Mouse (Mus musculus): ENCODE data around the gene Bola1. TPM values are rescaled to one million over a fixed set of nuclear protein-coding genes. Genes with fewer than 3 reads are reported as not detected.
A peak's percentile ranks its signal among the peaks of the same experiment; 100 is the strongest.

Bola1 gene
- total and polyA plus RNA-seq, 3 experiments = 22.6 to 36.0 (median 28.7) TPM

DNA sequence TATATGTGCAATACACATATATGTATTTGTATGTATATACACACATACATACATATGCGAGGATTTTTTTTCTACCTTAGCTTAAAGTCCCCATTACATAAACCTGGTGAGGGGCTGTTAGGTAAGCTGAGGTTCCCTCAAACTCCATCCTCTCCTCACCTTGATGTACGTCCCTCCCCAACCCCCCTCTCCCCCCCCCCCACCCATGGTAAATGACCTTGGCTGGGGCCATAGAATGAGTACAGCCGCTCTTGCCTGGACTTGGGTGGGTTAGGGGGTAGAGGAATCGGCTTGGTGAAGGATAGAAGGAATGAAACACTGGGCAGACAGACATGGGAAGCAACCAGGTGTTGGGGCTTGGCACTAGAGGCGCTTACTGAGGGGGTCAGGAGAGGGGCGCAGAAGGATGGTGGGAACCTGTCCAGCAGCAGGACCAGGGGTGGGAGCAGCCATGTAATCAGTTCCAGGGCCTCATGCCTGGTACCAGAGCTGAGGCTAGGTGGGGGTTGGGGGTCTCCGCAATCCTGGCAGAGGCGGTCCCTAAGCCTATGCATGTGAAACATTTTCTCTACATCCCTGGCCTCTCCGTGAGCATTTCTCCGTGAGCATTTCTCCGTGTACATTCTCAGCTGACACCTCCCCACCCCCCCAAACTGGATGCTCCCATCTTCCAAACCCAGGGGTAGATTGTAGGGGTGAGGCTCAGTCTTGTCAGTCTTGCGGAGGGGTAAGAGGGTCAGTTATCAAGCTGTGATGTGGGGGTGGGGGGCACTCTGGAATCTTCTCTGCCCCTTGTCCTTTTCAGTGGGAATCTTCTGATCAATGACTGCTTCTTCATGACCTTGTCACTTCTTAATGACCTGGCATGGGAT, 37.8 kb downstream of the Bola1 start:
- Histone ChIP-seq H3K4me3 (peak overlapping the region; percentile 12; the same call in 1 of the 2 replicates), H3K9ac (ENCODE audit: low read depth, low read length) (no peak overlapping the region)
- WGBS = 44% methylated on average over 12 of the region's 12 CpGs

DNA sequence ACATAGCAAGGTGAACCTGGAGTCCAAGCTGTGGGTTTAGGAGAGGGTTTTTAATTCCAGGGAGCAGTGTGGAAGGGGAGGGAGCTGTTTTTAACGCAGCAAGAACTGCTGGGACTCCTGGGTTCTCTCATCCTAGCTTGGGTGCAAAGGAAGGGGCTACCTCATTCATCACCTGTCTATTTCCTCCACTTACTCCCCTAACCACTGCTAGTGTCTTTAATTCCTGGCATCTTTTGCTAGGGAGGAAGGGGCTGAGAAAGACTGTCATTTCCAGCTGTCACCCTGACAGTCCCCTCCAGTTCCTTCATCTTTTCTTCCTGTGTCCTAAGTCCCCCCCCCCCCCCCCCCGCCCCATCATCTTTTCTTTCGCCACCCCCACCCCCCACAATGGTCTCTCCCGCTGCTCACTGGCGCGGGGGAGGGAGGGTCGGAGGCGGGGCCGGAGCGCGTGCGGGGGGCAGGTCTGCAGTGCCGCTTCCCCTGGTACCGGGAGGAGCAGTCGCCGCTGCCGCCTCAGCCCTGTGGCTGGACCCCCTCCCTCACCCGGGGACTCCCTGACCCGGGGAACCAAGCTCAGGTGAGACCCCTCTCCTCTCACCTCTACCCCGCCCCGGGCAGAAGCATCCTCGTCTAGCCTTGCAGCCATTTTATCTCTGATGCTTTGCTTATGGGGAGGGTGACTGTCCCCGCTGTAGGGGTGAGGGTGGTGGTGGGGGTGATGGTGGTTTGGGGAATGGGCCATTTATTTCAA, 38.6 kb downstream of the Bola1 start, which contains the start of gene Sv2a:
Sv2a (plus strand) TSS at position 425 of the 751 bp plus-strand sequence.
- 2% methylated on average over 12 of the region's 23 CpGs for WGBS
- intact Hi-C loops (cut with DNase I) = no loop called here
- Histone ChIP-seq H3K4me3 (peak within 1 kb of the TSS; percentile 40), H3K27me3 (ENCODE audit: control insufficient read depth, insufficient read depth, low read length) (no peaks in the 10 kb centered on the region), H3K27ac (no peak within 1 kb of the TSS; the same call in 1 of the 2 replicates), H3K4me1 (ENCODE audit: control insufficient read depth, insufficient read depth, low read length) (peaks cover 2% of the 10 kb centered on the region), H3K79me2 (replicated peaks; ENCODE audit: control insufficient read depth, insufficient read depth, low read length) (no peaks in the 10 kb centered on the region), H3K9ac (ENCODE audit: low read depth, low read length) (peak within 1 kb of the TSS; percentile 46), H3K36me3 (ENCODE audit: control insufficient read depth, insufficient read depth, low read length) (peaks cover 3% of the 10 kb centered on the region; the same call in 1 of the 2 replicates)
- TF ChIP-seq POLR2A (IDR thresholded peaks at IDR 0.05; ENCODE audit: insufficient read depth, low read depth, low read length) (no peak), EP300 (IDR thresholded peaks at IDR 0.05; ENCODE audit: insufficient read depth, low read depth, low read length) (no peak), CTCF (IDR thresholded peaks at IDR 0.05) (no peak)
- DNase-seq = peak; percentile 50 to 53

More for the DNA sequence above, 37.8 kb downstream of the Bola1 start:
- H3K4me1 ChIP-seq (ENCODE audit: control insufficient read depth, insufficient read depth, low read length) = peaks cover 2% of the 10 kb centered on the region
- no peaks in the 10 kb centered on the region for H3K79me2 ChIP-seq (replicated peaks; ENCODE audit: control insufficient read depth, insufficient read depth, low read length)
- H3K36me3 ChIP-seq (ENCODE audit: control insufficient read depth, insufficient read depth, low read length) = no peaks in the 10 kb centered on the region
- DNase-seq = no peak
- intact Hi-C loops (cut with DNase I) = no loop called here
- TF ChIP-seq CTCF (IDR thresholded peaks at IDR 0.05) = no peak
- TF ChIP-seq POLR2A (IDR thresholded peaks at IDR 0.05; ENCODE audit: insufficient read depth, low read depth, low read length) = no peak
- TF ChIP-seq EP300 (IDR thresholded peaks at IDR 0.05; ENCODE audit: insufficient read depth, low read depth, low read length) = no peak
- no peaks in the 10 kb centered on the region for H3K27me3 ChIP-seq (ENCODE audit: control insufficient read depth, insufficient read depth, low read length)
- peak overlapping the region; percentile 51 for H3K27ac ChIP-seq

DNA sequence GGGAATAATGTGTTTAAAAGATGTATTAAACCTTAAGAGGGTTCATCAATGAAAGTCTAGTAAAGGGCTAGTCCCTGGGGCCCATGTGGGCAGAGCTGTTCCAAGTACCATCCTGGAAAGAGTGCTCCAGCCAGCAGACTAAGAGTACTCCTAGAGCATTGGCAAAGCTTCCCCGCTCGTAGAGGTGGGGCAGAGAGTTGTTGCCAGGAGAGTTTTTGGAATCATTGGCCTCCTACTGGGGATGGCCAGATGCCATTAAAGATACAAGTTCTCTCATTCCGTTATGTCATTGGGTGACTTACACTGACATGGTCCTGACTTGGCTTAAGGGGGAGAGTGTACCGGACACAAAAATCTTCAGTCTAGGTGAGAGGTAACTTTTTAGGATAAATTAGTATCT, 40.0 kb downstream of the Bola1 start:
- no peak for TF ChIP-seq POLR2A (IDR thresholded peaks at IDR 0.05; ENCODE audit: insufficient read depth, low read depth, low read length)
- 0 out of 2 replicates have a peak, but pooled peaks have one; percentile 24 for TF ChIP-seq EP300 (IDR thresholded peaks at IDR 0.05; ENCODE audit: insufficient read depth, low read depth, low read length)
- peak; percentile 13; the same call in 1 of the 2 replicates for TF ChIP-seq CTCF (IDR thresholded peaks at IDR 0.05)
- peak in 1 of 2 experiments; percentile 68 for DNase-seq
- no peaks in the 10 kb centered on the region for H3K79me2 ChIP-seq (replicated peaks; ENCODE audit: control insufficient read depth, insufficient read depth, low read length)
- peaks cover 8% of the 10 kb centered on the region for H3K36me3 ChIP-seq (ENCODE audit: control insufficient read depth, insufficient read depth, low read length)
- 29% methylated on average over 4 of the region's 4 CpGs for WGBS
- no peak overlapping the region for H3K27ac ChIP-seq
- intact Hi-C loops (cut with DNase I) = no loop called here
- no peak overlapping the region for H3K9ac ChIP-seq (ENCODE audit: low read depth, low read length)
- no peak overlapping the region for H3K4me3 ChIP-seq
- peaks cover 2% of the 10 kb centered on the region for H3K4me1 ChIP-seq (ENCODE audit: control insufficient read depth, insufficient read depth, low read length)
- no peaks in the 10 kb centered on the region for H3K27me3 ChIP-seq (ENCODE audit: control insufficient read depth, insufficient read depth, low read length)

DNA sequence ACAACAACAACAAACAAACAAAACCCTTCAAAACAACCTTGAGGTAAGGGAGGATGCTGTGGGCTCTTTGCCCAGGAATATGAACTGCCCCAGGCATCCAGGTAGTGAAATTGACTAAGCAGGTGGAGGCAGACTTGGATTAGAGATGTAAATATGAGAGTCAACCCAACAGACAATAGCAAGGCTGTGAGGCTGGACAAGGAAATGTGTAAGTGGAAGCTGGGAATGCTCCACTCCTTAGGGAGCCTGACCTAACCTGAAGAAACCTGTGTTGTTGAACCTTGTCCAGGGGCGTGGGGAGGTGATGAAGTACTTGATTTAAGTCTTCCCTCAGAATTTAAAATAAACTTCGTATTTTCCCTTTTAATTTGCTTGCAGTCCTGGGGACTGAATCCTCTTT, 40.6 kb downstream of the Bola1 start:
- DNase-seq = no peak
- H3K36me3 ChIP-seq (ENCODE audit: control insufficient read depth, insufficient read depth, low read length) = peaks cover 9% of the 10 kb centered on the region
- no peaks in the 10 kb centered on the region for H3K79me2 ChIP-seq (replicated peaks; ENCODE audit: control insufficient read depth, insufficient read depth, low read length)
- 86% methylated on average over 2 of the region's 2 CpGs for WGBS
- H3K27me3 ChIP-seq (ENCODE audit: control insufficient read depth, insufficient read depth, low read length) = no peaks in the 10 kb centered on the region
- H3K9ac ChIP-seq (ENCODE audit: low read depth, low read length) = no peak overlapping the region
- TF ChIP-seq POLR2A (IDR thresholded peaks at IDR 0.05; ENCODE audit: insufficient read depth, low read depth, low read length) (no peak), EP300 (IDR thresholded peaks at IDR 0.05; ENCODE audit: insufficient read depth, low read depth, low read length) (no peak), CTCF (IDR thresholded peaks at IDR 0.05) (no peak)
- no peak overlapping the region for H3K4me3 ChIP-seq
- peaks cover 2% of the 10 kb centered on the region for H3K4me1 ChIP-seq (ENCODE audit: control insufficient read depth, insufficient read depth, low read length)
- H3K27ac ChIP-seq = no peak overlapping the region
- intact Hi-C loops (cut with DNase I) = no loop called here

DNA sequence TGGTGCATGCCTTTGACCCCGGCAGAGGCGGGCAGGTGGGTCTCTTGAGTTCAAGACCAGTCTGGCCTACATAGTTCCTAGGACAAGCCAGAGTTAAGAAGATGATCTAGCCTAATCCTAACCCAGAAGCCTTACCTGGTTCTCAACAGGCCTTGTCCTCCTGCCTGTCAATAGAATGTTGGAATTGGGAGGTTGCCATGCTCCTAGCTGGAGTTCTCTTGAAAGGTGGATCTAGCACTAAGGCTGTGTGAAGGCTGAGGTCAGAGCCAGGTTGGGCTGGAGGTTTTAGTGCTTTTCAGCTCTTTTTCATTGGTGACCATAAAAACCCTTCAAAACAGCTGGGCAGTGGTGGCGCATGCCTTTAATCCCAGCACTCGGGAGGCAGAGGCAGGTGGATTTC, 41.1 kb downstream of the Bola1 start:
- 92% methylated on average over 4 of the region's 4 CpGs for WGBS
- Histone ChIP-seq H3K27me3 (ENCODE audit: control insufficient read depth, insufficient read depth, low read length) (no peaks in the 10 kb centered on the region), H3K36me3 (ENCODE audit: control insufficient read depth, insufficient read depth, low read length) (peaks cover 9% of the 10 kb centered on the region), H3K9ac (ENCODE audit: low read depth, low read length) (no peak overlapping the region), H3K4me1 (ENCODE audit: control insufficient read depth, insufficient read depth, low read length) (peaks cover 2% of the 10 kb centered on the region), H3K27ac (no peak overlapping the region), H3K4me3 (no peak overlapping the region), H3K79me2 (replicated peaks; ENCODE audit: control insufficient read depth, insufficient read depth, low read length) (no peaks in the 10 kb centered on the region)
- intact Hi-C loops (cut with DNase I) = no loop called here
- TF ChIP-seq POLR2A (IDR thresholded peaks at IDR 0.05; ENCODE audit: insufficient read depth, low read depth, low read length) (no peak), CTCF (IDR thresholded peaks at IDR 0.05) (no peak), EP300 (IDR thresholded peaks at IDR 0.05; ENCODE audit: insufficient read depth, low read depth, low read length) (no peak)
- no peak for DNase-seq

Data from heart, adult 2 months (tissue).